Mouse (Mus musculus): ENCODE measurements around the gene Trim14. TPM values are rescaled to one million over a fixed set of nuclear protein-coding genes. Genes with fewer than 3 reads are reported as not detected.
A peak's percentile ranks its signal among the peaks of the same experiment; 100 is the strongest.
"Not testable (repeated sequence)": the region's sequence is repeated elsewhere in the genome, so short reads cannot be mapped to it uniquely, and the experiment has no call there.

Trim14 gene
- polyA plus RNA-seq (2015; fragmentation: Nextera tagmentation; extraction: Ambion mirVana): 14.1 and 16.2 TPM in 2 replicates

- WGBS (ENCODE audit: insufficient replicate concordance): under 1% methylated on average over 40 of the region's 46 CpGs
- H3K36me3 ChIP-seq (replicated peaks; ENCODE audit: insufficient read depth, low read length): peaks cover 7% of the 10 kb centered on the region
- H3K9ac ChIP-seq (replicated peaks): peak within 1 kb of the TSS; percentile 74
- peak within 1 kb of the TSS; percentile 70 for H3K4me3 ChIP-seq (ENCODE audit: low read depth, low read length)
- H3K4me1 ChIP-seq (ENCODE audit: insufficient read depth): peaks cover 22% of the 10 kb centered on the region
- no peaks in the 10 kb centered on the region for H3K27me3 ChIP-seq (ENCODE audit: insufficient read depth, low read length)
- H3K27ac ChIP-seq (ENCODE audit: low read depth): peak within 1 kb of the TSS; percentile 83
- no peaks in the 10 kb centered on the region for H3K9me3 ChIP-seq (ENCODE audit: low read length)
- peak; percentile 79 for DNase-seq
- ATAC-seq: peak; percentile 86
- H3K4me2 ChIP-seq (ENCODE audit: low read depth, low read length): peak within 1 kb of the TSS; percentile 75
- TF ChIP-seq CTCF (IDR thresholded peaks at IDR 0.05; ENCODE audit: low read depth) (peak; percentile 65), EP300 (IDR thresholded peaks at IDR 0.05; ENCODE audit: low read depth) (no peak)
Measured at GRCm38 (mm10) chr4:46535840-46536361, at the start of gene Trim14. Trim14 (minus strand) TSS chr4:46536141.

DNA sequence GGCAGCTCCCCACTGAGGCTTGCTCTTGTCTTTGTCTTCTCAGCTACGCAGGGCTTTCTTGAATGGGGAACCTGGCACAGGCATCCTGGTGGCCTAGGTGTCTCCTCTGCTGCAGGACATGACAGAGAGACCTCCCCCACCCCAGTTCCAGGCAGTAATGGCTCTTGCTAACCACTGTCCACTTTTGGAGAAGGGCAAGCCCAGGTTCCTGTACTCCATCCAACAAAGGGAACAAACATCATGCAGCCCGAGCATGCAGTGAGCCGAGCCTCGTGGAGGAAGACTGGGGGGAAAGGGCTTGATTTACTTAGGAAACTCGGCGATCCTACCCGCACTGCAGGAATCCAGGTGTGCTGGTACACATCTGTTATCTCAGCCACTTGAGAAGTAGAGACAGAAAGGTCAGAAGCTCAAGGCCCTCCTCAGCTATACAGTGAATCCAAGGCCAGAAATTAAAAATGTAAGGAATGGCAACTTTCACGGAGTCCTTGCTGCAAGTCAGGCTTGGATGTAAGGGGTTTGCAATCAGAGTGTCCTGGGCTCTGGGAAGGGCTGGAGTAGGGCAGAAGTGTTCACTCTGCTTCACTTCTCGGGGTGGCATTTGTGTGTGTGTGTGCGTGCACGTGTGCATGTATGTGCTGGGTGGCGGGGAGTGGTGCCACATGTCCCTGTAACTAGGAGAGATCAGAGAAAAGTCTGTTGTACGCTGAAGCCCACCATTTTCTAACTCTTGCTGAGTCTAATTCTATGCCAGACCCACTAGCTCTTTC lies 49.3 kb upstream of the Trim14 start:
- Histone ChIP-seq H3K4me1 (ENCODE audit: insufficient read depth) (peaks cover 10% of the 10 kb centered on the region), H3K27me3 (ENCODE audit: insufficient read depth, low read length) (no peaks in the 10 kb centered on the region; the same call in 1 of the 2 replicates), H3K27ac (ENCODE audit: low read depth) (peak overlapping the region; percentile 49; the same call in 1 of the 2 replicates), H3K4me3 (ENCODE audit: low read depth, low read length) (no peak overlapping the region), H3K9me3 (ENCODE audit: low read length) (no peaks in the 10 kb centered on the region), H3K9ac (replicated peaks) (no peak overlapping the region), H3K36me3 (replicated peaks; ENCODE audit: insufficient read depth, low read length) (no peaks in the 10 kb centered on the region), H3K4me2 (ENCODE audit: low read depth, low read length) (no peak overlapping the region)
- no peak for TF ChIP-seq EP300 (IDR thresholded peaks at IDR 0.05; ENCODE audit: low read depth)
- no peak for TF ChIP-seq CTCF (IDR thresholded peaks at IDR 0.05; ENCODE audit: low read depth)
- WGBS (ENCODE audit: insufficient replicate concordance): 58% methylated on average over 13 of the region's 13 CpGs
- DNase-seq (no peak), ATAC-seq (no peak)

DNA sequence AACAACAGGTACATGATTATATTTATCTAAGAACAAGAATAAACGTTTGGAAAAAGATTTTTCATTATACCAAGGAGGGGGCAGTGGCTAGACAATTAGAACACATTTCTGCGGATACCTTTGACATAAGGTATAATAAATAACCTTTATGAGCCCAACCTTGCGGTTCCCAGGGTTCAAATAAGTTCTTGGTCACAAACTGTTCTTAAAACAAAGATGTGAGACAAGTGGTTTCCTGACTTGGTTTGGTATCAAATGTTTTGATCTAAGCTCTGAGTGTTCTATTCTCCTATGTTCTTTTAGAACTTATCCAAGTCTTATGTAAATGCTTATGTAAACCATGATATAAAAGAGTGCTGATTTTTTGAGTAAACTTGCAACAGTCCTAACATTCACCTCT lies 48.6 kb upstream of the Trim14 start:
- WGBS (ENCODE audit: insufficient replicate concordance): 40% methylated on average over 3 of the region's 3 CpGs
- H3K4me1 ChIP-seq (ENCODE audit: insufficient read depth); H3K4me3 ChIP-seq (ENCODE audit: low read depth, low read length); H3K27ac ChIP-seq (ENCODE audit: low read depth); ATAC-seq; H3K27me3 ChIP-seq (ENCODE audit: insufficient read depth, low read length); H3K9ac ChIP-seq (replicated peaks); H3K9me3 ChIP-seq (ENCODE audit: low read length); H3K4me2 ChIP-seq (ENCODE audit: low read depth, low read length); H3K36me3 ChIP-seq (replicated peaks; ENCODE audit: insufficient read depth, low read length); DNase-seq: not testable (repeated sequence)

GRCm38 (mm10) chr4:46584084-46584483 lies 48.1 kb upstream of the Trim14 start:
- H3K9ac ChIP-seq (replicated peaks); H3K36me3 ChIP-seq (replicated peaks; ENCODE audit: insufficient read depth, low read length); H3K27me3 ChIP-seq (ENCODE audit: insufficient read depth, low read length); H3K4me2 ChIP-seq (ENCODE audit: low read depth, low read length); H3K9me3 ChIP-seq (ENCODE audit: low read length); H3K4me3 ChIP-seq (ENCODE audit: low read depth, low read length); ATAC-seq; DNase-seq; H3K27ac ChIP-seq (ENCODE audit: low read depth); H3K4me1 ChIP-seq (ENCODE audit: insufficient read depth): not testable (repeated sequence)
- 34% methylated on average over 2 of the region's 6 CpGs for WGBS (ENCODE audit: insufficient replicate concordance)

- not testable (repeated sequence) for H3K4me1 ChIP-seq (ENCODE audit: insufficient read depth); H3K27me3 ChIP-seq (ENCODE audit: insufficient read depth, low read length); ATAC-seq; H3K4me2 ChIP-seq (ENCODE audit: low read depth, low read length); DNase-seq; H3K4me3 ChIP-seq (ENCODE audit: low read depth, low read length); H3K36me3 ChIP-seq (replicated peaks; ENCODE audit: insufficient read depth, low read length); H3K9me3 ChIP-seq (ENCODE audit: low read length); H3K27ac ChIP-seq (ENCODE audit: low read depth); H3K9ac ChIP-seq (replicated peaks)
- WGBS (ENCODE audit: insufficient replicate concordance): 65% methylated on average over 9 of the region's 9 CpGs
Measured at GRCm38 (mm10) chr4:46582024-46582423, 46.1 kb upstream of the Trim14 start.

GRCm38 (mm10) chr4:46581577-46581976 lies 45.6 kb upstream of the Trim14 start:
- not testable (repeated sequence) for H3K4me3 ChIP-seq (ENCODE audit: low read depth, low read length); DNase-seq; H3K4me1 ChIP-seq (ENCODE audit: insufficient read depth); H3K27me3 ChIP-seq (ENCODE audit: insufficient read depth, low read length); ATAC-seq; H3K9me3 ChIP-seq (ENCODE audit: low read length); H3K36me3 ChIP-seq (replicated peaks; ENCODE audit: insufficient read depth, low read length); H3K4me2 ChIP-seq (ENCODE audit: low read depth, low read length); H3K9ac ChIP-seq (replicated peaks); H3K27ac ChIP-seq (ENCODE audit: low read depth)
- 92% methylated on average over 22 of the region's 22 CpGs for WGBS (ENCODE audit: insufficient replicate concordance)

GRCm38 (mm10) chr4:46580799-46581243 lies 44.9 kb upstream of the Trim14 start:
- 87% methylated on average over 15 of the region's 15 CpGs for WGBS (ENCODE audit: insufficient replicate concordance)
- not testable (repeated sequence) for ATAC-seq; H3K4me1 ChIP-seq (ENCODE audit: insufficient read depth); DNase-seq; H3K4me2 ChIP-seq (ENCODE audit: low read depth, low read length); H3K27ac ChIP-seq (ENCODE audit: low read depth); H3K9ac ChIP-seq (replicated peaks); H3K4me3 ChIP-seq (ENCODE audit: low read depth, low read length); H3K9me3 ChIP-seq (ENCODE audit: low read length); H3K36me3 ChIP-seq (replicated peaks; ENCODE audit: insufficient read depth, low read length); H3K27me3 ChIP-seq (ENCODE audit: insufficient read depth, low read length)

- 84% methylated on average over 8 of the region's 8 CpGs for WGBS (ENCODE audit: insufficient replicate concordance)
- H3K4me1 ChIP-seq (ENCODE audit: insufficient read depth); H3K9ac ChIP-seq (replicated peaks); H3K27ac ChIP-seq (ENCODE audit: low read depth); DNase-seq; H3K9me3 ChIP-seq (ENCODE audit: low read length); ATAC-seq; H3K36me3 ChIP-seq (replicated peaks; ENCODE audit: insufficient read depth, low read length); H3K27me3 ChIP-seq (ENCODE audit: insufficient read depth, low read length); H3K4me3 ChIP-seq (ENCODE audit: low read depth, low read length); H3K4me2 ChIP-seq (ENCODE audit: low read depth, low read length): not testable (repeated sequence)
Measured at GRCm38 (mm10) chr4:46578796-46579346, 42.9 kb upstream of the Trim14 start.
